8 mouse cellular contexts compared by ENCODE assay signal in the genomic region with DNA sequence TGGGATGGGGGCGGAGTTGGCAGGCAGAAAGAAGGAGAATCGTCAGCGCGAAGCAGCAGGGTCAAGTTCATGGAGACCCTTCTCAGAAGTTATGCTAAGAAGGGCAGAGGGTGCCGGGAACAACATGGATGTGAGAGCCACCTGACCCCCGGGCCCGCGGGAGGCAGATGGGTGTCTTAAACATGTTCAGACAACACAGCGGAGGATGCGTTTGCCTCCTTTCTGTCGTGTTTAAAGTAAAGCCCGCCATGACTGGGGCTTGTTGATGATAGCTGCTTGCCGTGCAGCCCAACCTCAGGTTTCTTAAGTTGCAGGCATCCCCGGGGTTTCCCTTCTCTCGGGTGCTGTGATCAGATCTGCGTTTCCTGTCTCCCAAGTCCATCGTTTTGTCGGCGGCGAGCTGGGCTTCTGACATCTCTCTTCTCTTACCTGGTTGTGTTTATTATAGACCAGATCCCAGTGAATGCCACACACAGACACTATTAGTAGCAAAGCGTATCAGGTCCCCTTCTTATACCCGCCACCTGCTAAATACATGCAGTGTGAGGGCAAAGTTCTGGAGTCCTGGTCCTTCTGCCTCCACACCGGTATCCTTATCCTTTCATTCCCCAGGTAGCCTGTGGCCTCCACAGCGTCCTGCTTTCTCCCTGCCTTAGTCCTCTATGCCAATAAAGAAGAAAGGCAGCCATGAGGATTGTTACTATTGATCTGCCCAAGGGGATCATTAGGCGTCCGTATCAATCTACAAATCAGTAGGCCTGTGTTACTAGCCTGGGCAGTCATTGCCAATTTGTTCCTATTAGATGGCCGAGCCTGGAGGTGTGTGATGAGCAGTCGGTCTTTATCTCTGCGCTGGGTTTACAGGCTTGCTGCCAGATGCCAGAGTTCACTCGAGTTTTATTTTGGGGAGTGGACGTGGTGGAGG. TPM values are rescaled to one million over a fixed set of nuclear protein-coding genes. Genes with fewer than 3 reads are reported as not detected.
DNase-seq lines count a peak whose midpoint lies in the region; ATAC-seq and TF ChIP-seq lines count a peak whose summit lies in the region.

No protein-coding gene starts in this region.

- no peaks in the 10 kb centered on the region for H3K36me3 ChIP-seq in lung, postnatal 0 days (ENCODE audit: insufficient read depth, low read length)
- H3K36me3 ChIP-seq in limb, embryonic 12.5 days, result no peaks in the 10 kb centered on the region
- no peaks in the 10 kb centered on the region for H3K36me3 ChIP-seq in stomach, embryonic 16.5 days (ENCODE audit: control insufficient read depth, insufficient read depth, low read length)

- peak overlapping the region; percentile 38; the same call in 1 of the 2 replicates for H3K4me2 ChIP-seq in lung, postnatal 0 days (replicated peaks; ENCODE audit: low read depth, low read length)
- H3K4me2 ChIP-seq in limb, embryonic 12.5 days, result peak overlapping the region; percentile 68
- peak overlapping the region; percentile 68 for H3K4me2 ChIP-seq in stomach, embryonic 16.5 days (ENCODE audit: low read depth, low read length)

- H3K4me1 ChIP-seq in lung, postnatal 0 days (ENCODE audit: insufficient read depth, low read depth, low read length), result peaks cover 3% of the 10 kb centered on the region; the same call in 1 of the 2 replicates
- H3K4me1 ChIP-seq in limb, embryonic 12.5 days (replicated peaks), result peaks cover 78% of the 10 kb centered on the region
- peaks cover 16% of the 10 kb centered on the region for H3K4me1 ChIP-seq in stomach, embryonic 16.5 days (ENCODE audit: control insufficient read depth, insufficient read depth, low read length)

- no peak for TF ChIP-seq CTCF in lung, postnatal 0 days (IDR thresholded peaks at IDR 0.05)

- no peak for TF ChIP-seq EP300 in lung, postnatal 0 days (IDR thresholded peaks at IDR 0.05)

- no peaks in the 10 kb centered on the region for H3K9me3 ChIP-seq in lung, postnatal 0 days (ENCODE audit: low read length)
- no peaks in the 10 kb centered on the region for H3K9me3 ChIP-seq in limb, embryonic 12.5 days
- H3K9me3 ChIP-seq in stomach, embryonic 16.5 days (replicated peaks; ENCODE audit: control insufficient read depth, low read length), result no peaks in the 10 kb centered on the region

- H3K4me3 ChIP-seq in lung, postnatal 0 days (ENCODE audit: low read depth, low read length), result 0 out of 2 replicates have a peak overlapping the region, but pooled peaks have one; percentile 13
- peak overlapping the region; percentile 32 for H3K4me3 ChIP-seq in limb, embryonic 12.5 days (replicated peaks)
- peak overlapping the region; percentile 38 for H3K4me3 ChIP-seq in stomach, embryonic 16.5 days (replicated peaks; ENCODE audit: low read length)

- H3K9ac ChIP-seq in lung, postnatal 0 days (replicated peaks; ENCODE audit: low read depth), result no peak overlapping the region
- H3K9ac ChIP-seq in limb, embryonic 12.5 days (replicated peaks), result peak overlapping the region; percentile 53
- peak overlapping the region; percentile 57 for H3K9ac ChIP-seq in stomach, embryonic 16.5 days (ENCODE audit: low read length)

- DNase-seq in adrenal gland, adult (ENCODE audit: inconsistent age in 2 of 2, low spot score in 1 of 2), result peak; percentile 12 to 57
- DNase-seq in adrenal gland, postnatal 4 days (ENCODE audit: low spot score in 2 of 2), result no peak
- no peak for DNase-seq in lung, postnatal 0 days (ENCODE audit: low spot score)
- DNase-seq in lung, postnatal 10 days, result no peak
- no peak for DNase-seq in spleen, postnatal 4 days (ENCODE audit: low spot score in 2 of 2)

- 17% methylated on average over 31 of the region's 31 CpGs for WGBS in lung, postnatal 0 days
- WGBS in limb, embryonic 12.5 days, result 7% methylated on average over 31 of the region's 31 CpGs
- 18% methylated on average over 31 of the region's 31 CpGs for WGBS in stomach, embryonic 16.5 days

- peaks cover 19% of the 10 kb centered on the region; the same call in 1 of the 2 replicates for H3K27me3 ChIP-seq in lung, postnatal 0 days (replicated peaks; ENCODE audit: insufficient read depth, low read length)
- H3K27me3 ChIP-seq in limb, embryonic 12.5 days, result peaks cover 27% of the 10 kb centered on the region
- H3K27me3 ChIP-seq in stomach, embryonic 16.5 days (ENCODE audit: control insufficient read depth, insufficient read depth, low read length), result peaks cover 5% of the 10 kb centered on the region

- ATAC-seq in lung, postnatal 0 days, result no peak
- ATAC-seq in limb, embryonic 12.5 days (ENCODE audit: insufficient number of reproducible peaks, insufficient read depth, low FRiP score, low TSS enrichment, low read depth), result no peak
- no peak for ATAC-seq in stomach, embryonic 16.5 days (ENCODE audit: insufficient read depth, low FRiP score)
- no peak for ATAC-seq in megakaryocyte, adult 5-6 weeks (ENCODE audit: poor library complexity, severe bottlenecking)

- no peak overlapping the region for H3K27ac ChIP-seq in lung, postnatal 0 days (ENCODE audit: low read length)
- H3K27ac ChIP-seq in limb, embryonic 12.5 days, result peak overlapping the region; percentile 60
- H3K27ac ChIP-seq in stomach, embryonic 16.5 days (ENCODE audit: low read length), result no peak overlapping the region

RNA-seq across cellular contexts. Expression of a gene that starts 2.5 kb away (rescaled TPM):
- 10 to 100 TPM; 38.1 to 42.0 TPM for total RNA-seq in adrenal gland, postnatal 4 days (2021)
- 8.2 and 10.7 TPM in 2 replicates for polyA plus RNA-seq in lung, postnatal 0 days (2015; fragmentation: Nextera tagmentation; extraction: Ambion mirVana)
- 50.6 and 53.0 TPM in 2 replicates for polyA plus RNA-seq in limb, embryonic 12.5 days (2016; fragmentation: Nextera tagmentation; extraction: Ambion mirVana)
- polyA plus RNA-seq in stomach, embryonic 16.5 days (2015; fragmentation: Nextera tagmentation; extraction: Ambion mirVana), result 9.3 and 10.9 TPM in 2 replicates
- total RNA-seq in megakaryocyte, adult 5-6 weeks (2015), result 10.4 and 10.9 TPM in 2 replicates
- 2.1 and 3.3 TPM in 2 replicates for total RNA-seq in megakaryocyte, adult 5-6 weeks (2017)

Comparison
In these comparisons a context has a peak if more than half of its experiments do, and no peak if none do; other contexts are left out.
1. DNase-seq: peak in adrenal gland, adult (2 of 2); none in adrenal gland, postnatal 4 days (0 of 2), lung, postnatal 0 days (single experiment), lung, postnatal 10 days (single experiment) and spleen, postnatal 4 days (0 of 2).
2. Peak in every context shown above with its lines, with median percentiles within 50 percentile points of each other: H3K4me2 ChIP-seq and H3K4me3 ChIP-seq.